Mouse (Mus musculus) cortical plate, adult 2 months (tissue): ENCODE measurements around the gene Scel.

ENCODE experiments used
- CTCF ChIP-seq: fragments of 200-500 bp; IDR thresholded peaks from 2 replicates; pipeline ENCODE4 v1.5.1; 2011; ENCODE audit warnings: mild to moderate bottlenecking, control low read depth, low read length; ENCODE audit not compliant: insufficient read depth; ENCODE audit errors: extremely low read depth
- POLR2A ChIP-seq: fragments of 200-500 bp; IDR thresholded peaks from 2 replicates; pipeline ENCODE4 v1.6.1; 2011; ENCODE audit warnings: mild to moderate bottlenecking, low read length, control low read depth; ENCODE audit not compliant: insufficient read depth; ENCODE audit errors: extremely low read depth

- TF ChIP-seq POLR2A = no peak
- TF ChIP-seq CTCF = no peak
These were observed 58.6 kb downstream of the Scel start for GRCm38 (mm10) chr14:103571598-103572320.
